Mouse (Mus musculus) C2C12 (cell line): ENCODE measurements around the gene Thrap3. TPM values are rescaled to one million over a fixed set of nuclear protein-coding genes. Genes with fewer than 3 reads are reported as not detected.

Experiments
- H3K27me3 ChIP-seq: one replicate; pipeline ENCODE4 v1.6.1; 2011; ENCODE audit not compliant: control insufficient read depth, insufficient read depth, insufficient read length
- H3K36me3 ChIP-seq: one replicate; pipeline ENCODE4 v1.6.1; 2011; ENCODE audit not compliant: control insufficient read depth, insufficient read depth
- H3K4me3 ChIP-seq: one replicate; pipeline ENCODE4 v1.5.1; 2011; ENCODE audit warnings: mild to moderate bottlenecking, control low read depth; ENCODE audit not compliant: poor library complexity, insufficient read depth, severe bottlenecking
- H3K79me2 ChIP-seq: one replicate; pipeline ENCODE4 v1.6.1; 2011; ENCODE audit not compliant: control insufficient read depth, insufficient read depth
- H3K79me3 ChIP-seq: one replicate; pipeline ENCODE4 v1.6.1; 2011; ENCODE audit warnings: low read depth, control low read depth
- H3ac ChIP-seq: one replicate; pipeline ENCODE3; 2011; ENCODE audit warnings: low read depth; ENCODE audit not compliant: control insufficient read depth, insufficient read length
- CEBPB ChIP-seq: IDR thresholded peaks from one replicate; pipeline ENCODE4 v1.6.1; 2011; ENCODE audit warnings: low read depth, mild to moderate bottlenecking, control low read depth, moderate library complexity
- CTCF ChIP-seq: IDR thresholded peaks from one replicate; pipeline ENCODE4 v1.5.1; 2011; ENCODE audit not compliant: control insufficient read depth, insufficient read depth, insufficient read length
- FOSL1 ChIP-seq: IDR thresholded peaks from one replicate; pipeline ENCODE4 v1.8.0; 2011; ENCODE audit warnings: mild to moderate bottlenecking, low read length; ENCODE audit not compliant: poor library complexity, insufficient read depth, severe bottlenecking
- MAX ChIP-seq: IDR thresholded peaks from one replicate; pipeline ENCODE4 v1.6.1; 2011; ENCODE audit warnings: mild to moderate bottlenecking, control low read depth
- MYOD1 ChIP-seq: IDR thresholded peaks from one replicate; pipeline ENCODE4 v1.6.1; 2011; ENCODE audit warnings: low read depth; ENCODE audit not compliant: control insufficient read depth, insufficient read length
- MYOG ChIP-seq: IDR thresholded peaks from one replicate; pipeline ENCODE4 v1.6.1; 2011; ENCODE audit not compliant: control insufficient read depth, insufficient read length; ENCODE audit errors: extremely low read depth
- USF1 ChIP-seq: IDR thresholded peaks from one replicate; pipeline ENCODE4 v1.6.1; 2011; ENCODE audit warnings: low read depth, mild to moderate bottlenecking, control low read depth, moderate library complexity
- polyA plus RNA-seq: library from polyadenylated mRNA; unstranded; fragments of >200 nt; fragmentation: generic; extraction: Trizol; gene quantifications from one replicate; pipeline ENCODE4 v1.2.1, GENCODE M21; 2012; ENCODE audit warnings: missing spikeins

Gene Thrap3
- polyA plus RNA-seq, 1 experiment: 85.7 TPM

- H3K79me3 ChIP-seq: no peaks in the 10 kb centered on the region
- TF ChIP-seq MYOD1: no peak
- TF ChIP-seq MAX: no peak
- no peak for TF ChIP-seq CEBPB
- no peak for TF ChIP-seq CTCF
- no peak for TF ChIP-seq USF1
- no peak for TF ChIP-seq FOSL1
- no peak for TF ChIP-seq MYOG
- H3K79me2 ChIP-seq: no peaks in the 10 kb centered on the region
- H3K4me3 ChIP-seq: no peak overlapping the region
- H3K27me3 ChIP-seq: no peaks in the 10 kb centered on the region
- H3K36me3 ChIP-seq: peaks cover 18% of the 10 kb centered on the region
- no peak overlapping the region for H3ac ChIP-seq
Measured at GRCm38 (mm10) chr4:126161456-126161855, 41.1 kb downstream of the Thrap3 start.

- no peaks in the 10 kb centered on the region for H3K79me2 ChIP-seq
- no peaks in the 10 kb centered on the region for H3K79me3 ChIP-seq
- no peak overlapping the region for H3ac ChIP-seq
- peaks cover 14% of the 10 kb centered on the region for H3K36me3 ChIP-seq
- no peaks in the 10 kb centered on the region for H3K27me3 ChIP-seq
- H3K4me3 ChIP-seq: no peak overlapping the region
- no peak for TF ChIP-seq MYOG
- TF ChIP-seq USF1: no peak
- TF ChIP-seq FOSL1: no peak
- no peak for TF ChIP-seq CEBPB
- TF ChIP-seq MYOD1: no peak
- TF ChIP-seq CTCF: no peak
- no peak for TF ChIP-seq MAX
Measured at GRCm38 (mm10) chr4:126160981-126161380, 41.6 kb downstream of the Thrap3 start.

GRCm38 (mm10) chr4:126159455-126159854, 43.1 kb downstream of the Thrap3 start:
- TF ChIP-seq CEBPB (no peak), USF1 (no peak), MYOG (no peak), FOSL1 (no peak), MYOD1 (no peak), CTCF (no peak), MAX (no peak)
- Histone ChIP-seq H3K27me3 (no peaks in the 10 kb centered on the region), H3K36me3 (peaks cover 7% of the 10 kb centered on the region), H3ac (no peak overlapping the region), H3K79me2 (no peaks in the 10 kb centered on the region), H3K79me3 (no peaks in the 10 kb centered on the region), H3K4me3 (no peak overlapping the region)

DNA sequence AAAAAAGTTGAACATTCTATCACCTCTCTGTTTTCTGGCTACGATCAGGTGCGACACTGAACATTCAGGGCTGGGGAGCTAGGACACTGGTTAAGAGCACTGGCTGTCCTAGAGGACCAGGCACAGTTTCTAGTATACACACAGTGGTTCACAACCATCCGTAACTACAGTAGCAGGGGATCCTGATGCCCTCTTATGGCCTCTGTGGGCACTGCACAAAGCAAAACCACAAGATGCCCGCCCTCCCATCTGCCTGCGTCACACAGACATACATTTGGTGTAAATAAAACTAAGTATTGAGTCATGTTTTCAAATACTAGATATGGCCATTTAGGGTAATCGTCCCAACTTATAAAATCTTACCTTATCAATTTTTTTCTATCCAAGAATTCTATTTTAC, 45.0 kb downstream of the Thrap3 start:
- H3K4me3 ChIP-seq: no peak overlapping the region
- TF ChIP-seq MYOG (no peak), MAX (no peak), CEBPB (no peak), CTCF (no peak), MYOD1 (no peak)
- no peaks in the 10 kb centered on the region for H3K79me3 ChIP-seq

GRCm38 (mm10) chr4:126156617-126157016, 45.9 kb downstream of the Thrap3 start:
- no peaks in the 10 kb centered on the region for H3K27me3 ChIP-seq
- H3K4me3 ChIP-seq: no peak overlapping the region
- H3K36me3 ChIP-seq: peaks cover 7% of the 10 kb centered on the region
- TF ChIP-seq CTCF: peak; percentile 26
- TF ChIP-seq FOSL1: no peak
- TF ChIP-seq USF1: no peak
- H3K79me2 ChIP-seq: no peaks in the 10 kb centered on the region
- no peak overlapping the region for H3ac ChIP-seq
- H3K79me3 ChIP-seq: no peaks in the 10 kb centered on the region

More for the DNA sequence above, 45.0 kb downstream of the Thrap3 start:
- Histone ChIP-seq H3ac (no peak overlapping the region), H3K79me2 (no peaks in the 10 kb centered on the region), H3K36me3 (peaks cover 7% of the 10 kb centered on the region), H3K27me3 (no peaks in the 10 kb centered on the region)

GRCm38 (mm10) chr4:126155869-126156268, 46.7 kb downstream of the Thrap3 start:
- no peak overlapping the region for H3K4me3 ChIP-seq
- peaks cover 7% of the 10 kb centered on the region for H3K36me3 ChIP-seq
- no peaks in the 10 kb centered on the region for H3K79me2 ChIP-seq
- no peaks in the 10 kb centered on the region for H3K27me3 ChIP-seq
- no peak for TF ChIP-seq MYOG
- no peak for TF ChIP-seq CTCF
- no peak for TF ChIP-seq USF1
- TF ChIP-seq MAX: no peak
- no peak for TF ChIP-seq FOSL1
- TF ChIP-seq CEBPB: no peak
- no peak for TF ChIP-seq MYOD1
- H3K79me3 ChIP-seq: no peaks in the 10 kb centered on the region
- H3ac ChIP-seq: no peak overlapping the region
